Mouse (Mus musculus) ES-Bruce4 (cell line): ENCODE measurements around the gene Katnal1.

Experiments
- CTCF ChIP-seq: IDR thresholded peaks from one replicate; pipeline ENCODE4 v1.8.1; 2011; ENCODE audit warnings: low read depth, low read length
- POLR2A ChIP-seq: IDR thresholded peaks from one replicate; pipeline ENCODE4 v1.8.1; 2011; ENCODE audit warnings: low read length; ENCODE audit not compliant: insufficient read depth

DNA sequence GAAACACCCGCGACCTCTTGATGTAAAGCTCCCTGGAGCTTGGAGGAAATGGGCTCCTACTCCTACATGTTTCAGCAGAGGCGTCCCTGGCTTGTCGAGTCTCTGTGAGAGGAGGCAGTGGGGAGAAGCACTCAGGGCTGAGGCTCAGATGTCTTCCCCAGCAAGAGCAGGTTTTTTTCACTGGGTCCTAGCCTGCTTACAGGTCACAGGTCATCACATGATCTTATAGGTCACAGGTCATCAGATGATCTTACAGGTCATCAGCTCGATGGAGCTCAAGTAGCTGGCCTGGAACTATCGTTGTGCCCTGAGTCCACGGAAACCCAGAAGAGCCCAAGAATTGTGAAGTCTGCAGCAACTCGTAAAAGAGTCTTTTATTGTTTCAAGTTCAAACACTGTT lies 4.6 kb upstream of the Katnal1 start:
- no peak for TF ChIP-seq CTCF
- TF ChIP-seq POLR2A = no peak
